Comparison of ENCODE assay signal across 27 mouse cellular contexts in genomic region chr7:101059188-101059587, GRCm38 (mm10). TPM values are rescaled to one million over a fixed set of nuclear protein-coding genes. Genes with fewer than 3 reads are reported as not detected.
A peak's percentile ranks its signal among the peaks of the same experiment; 100 is the strongest.
DNase-seq lines count a peak whose midpoint lies in the region; ATAC-seq lines count a peak whose summit lies in the region.
"Had no signal": no experiment of that assay in that cellular context is flagged by ENCODE, and none has a peak within 500 bp of the region (broad histone marks: within the 10 kb centered on the region; RNA-seq: fewer than 3 reads in every experiment).

No protein-coding gene starts in this region.

- DNase-seq in forebrain, embryonic 14.5 days (ENCODE audit: low spot score): peak; percentile 11
- no peak for DNase-seq in midbrain, embryonic 10.5 days (ENCODE audit: low spot score)
- DNase-seq in splenic B cell, adult 2 months (ENCODE audit: low read depth, low spot score): peak; percentile 89
- DNase-seq in thymus, postnatal 0 days (ENCODE audit: low spot score): no peak
- DNase-seq: adrenal gland, postnatal 14 days; cerebellum, adult 11-12 months; cerebellum, adult 9-11 months; embryo, embryonic 11 days; forebrain, postnatal 0 days; heart, adult 11 months; heart, postnatal 36 days; kidney, adult 11 months; kidney, postnatal 14 days; layer of hippocampus, adult 9-11 months; lung, postnatal 36 days; right cerebral cortex, adult 18-20 months; thymus, postnatal 36 days had no signal

- no peak for ATAC-seq in forebrain, embryonic 14.5 days
- no peak for ATAC-seq in forebrain, embryonic 16.5 days
- ATAC-seq in midbrain, embryonic 13.5 days: peak; percentile 48; the same call in 1 of the 2 replicates
- peak; percentile 23; the same call in 1 of the 2 replicates for ATAC-seq in granulocyte monocyte progenitor cell, adult 5-6 weeks (replicated peaks; ENCODE audit: poor library complexity, severe bottlenecking)
- ATAC-seq in hindbrain, embryonic 16.5 days: no peak
- ATAC-seq: forebrain, postnatal 0 days; inflammation-experienced regulatory T-cells, adult 6 months had no signal

- no peak overlapping the region for H3K4me2 ChIP-seq in forebrain, embryonic 14.5 days (ENCODE audit: low read length)
- H3K4me2 ChIP-seq in forebrain, embryonic 16.5 days (ENCODE audit: low read length): no peak overlapping the region
- H3K4me2 ChIP-seq in midbrain, embryonic 13.5 days (replicated peaks): no peak overlapping the region
- no peak overlapping the region for H3K4me2 ChIP-seq in hindbrain, embryonic 16.5 days (ENCODE audit: low read length)
- H3K4me2 ChIP-seq: embryonic facial prominence, embryonic 13.5 days; heart, embryonic 11.5 days; hindbrain, embryonic 14.5 days; limb, embryonic 12.5 days had no signal

- WGBS in forebrain, embryonic 14.5 days: 86% methylated on average over 5 of the region's 5 CpGs
- WGBS in forebrain, embryonic 16.5 days: 82% methylated on average over 5 of the region's 5 CpGs
- WGBS in midbrain, embryonic 13.5 days: 55% methylated on average over 5 of the region's 5 CpGs
- WGBS in midbrain, embryonic 10.5 days: 87% methylated on average over 5 of the region's 5 CpGs
- 56% methylated on average over 5 of the region's 5 CpGs for WGBS in hindbrain, embryonic 16.5 days

- H3K27me3 ChIP-seq in forebrain, embryonic 14.5 days (replicated peaks; ENCODE audit: control insufficient read depth, insufficient read depth, low read length): no peaks in the 10 kb centered on the region
- no peaks in the 10 kb centered on the region for H3K27me3 ChIP-seq in forebrain, embryonic 16.5 days (replicated peaks; ENCODE audit: control insufficient read depth, insufficient read depth, low read length)
- peaks cover 3% of the 10 kb centered on the region; the same call in 1 of the 2 replicates for H3K27me3 ChIP-seq in midbrain, embryonic 13.5 days
- H3K27me3 ChIP-seq in midbrain, embryonic 10.5 days (ENCODE audit: low read depth, poor library complexity, severe bottlenecking): peaks cover 8% of the 10 kb centered on the region
- H3K27me3 ChIP-seq in splenic B cell, adult 2 months (ENCODE audit: control insufficient read depth, insufficient read depth, low read length, poor library complexity, severe bottlenecking): no peaks in the 10 kb centered on the region
- H3K27me3 ChIP-seq in hindbrain, embryonic 16.5 days (replicated peaks; ENCODE audit: control insufficient read depth, insufficient read depth, low read length): no peaks in the 10 kb centered on the region
- H3K27me3 ChIP-seq: embryonic facial prominence, embryonic 13.5 days; limb, embryonic 12.5 days had no signal

- no peak overlapping the region for H3K4me3 ChIP-seq in forebrain, embryonic 14.5 days (ENCODE audit: low read depth, low read length)
- no peak overlapping the region for H3K4me3 ChIP-seq in forebrain, embryonic 16.5 days (replicated peaks; ENCODE audit: low read length)
- no peak overlapping the region for H3K4me3 ChIP-seq in midbrain, embryonic 13.5 days (replicated peaks)
- no peak overlapping the region for H3K4me3 ChIP-seq in midbrain, embryonic 10.5 days
- H3K4me3 ChIP-seq in hindbrain, embryonic 16.5 days (ENCODE audit: low read length): no peak overlapping the region
- H3K4me3 ChIP-seq: embryonic facial prominence, embryonic 13.5 days; forebrain, embryonic 10.5 days; limb, embryonic 12.5 days had no signal

- H3K27ac ChIP-seq in forebrain, embryonic 14.5 days (ENCODE audit: low read depth, low read length): no peak overlapping the region
- H3K27ac ChIP-seq in forebrain, embryonic 16.5 days (ENCODE audit: low read length): no peak overlapping the region
- no peak overlapping the region for H3K27ac ChIP-seq in midbrain, embryonic 13.5 days
- H3K27ac ChIP-seq in midbrain, embryonic 10.5 days (replicated peaks): no peak overlapping the region
- no peak overlapping the region for H3K27ac ChIP-seq in hindbrain, embryonic 16.5 days (ENCODE audit: low read depth, low read length)
- H3K27ac ChIP-seq: embryonic facial prominence, embryonic 13.5 days; forebrain, embryonic 10.5 days; hindbrain, embryonic 14.5 days; limb, embryonic 12.5 days had no signal

- H3K36me3 ChIP-seq in forebrain, embryonic 14.5 days (ENCODE audit: control insufficient read depth, insufficient read depth, low read length): no peaks in the 10 kb centered on the region
- H3K36me3 ChIP-seq in forebrain, embryonic 16.5 days (ENCODE audit: control insufficient read depth, insufficient read depth): no peaks in the 10 kb centered on the region
- H3K36me3 ChIP-seq in midbrain, embryonic 13.5 days: no peaks in the 10 kb centered on the region
- no peaks in the 10 kb centered on the region for H3K36me3 ChIP-seq in midbrain, embryonic 10.5 days
- H3K36me3 ChIP-seq in splenic B cell, adult 2 months (ENCODE audit: control insufficient read depth, insufficient read depth, low read length, poor library complexity, severe bottlenecking): no peaks in the 10 kb centered on the region
- H3K36me3 ChIP-seq in hindbrain, embryonic 16.5 days (ENCODE audit: control insufficient read depth, insufficient read depth, low read length): no peaks in the 10 kb centered on the region
- H3K36me3 ChIP-seq: embryonic facial prominence, embryonic 13.5 days; forebrain, embryonic 10.5 days; limb, embryonic 12.5 days had no signal

- H3K4me1 ChIP-seq in forebrain, embryonic 14.5 days (ENCODE audit: control insufficient read depth, insufficient read depth, low read length): no peaks in the 10 kb centered on the region
- peaks cover 5% of the 10 kb centered on the region; the same call in 1 of the 2 replicates for H3K4me1 ChIP-seq in forebrain, embryonic 16.5 days (replicated peaks; ENCODE audit: control insufficient read depth, insufficient read depth, low read length)
- H3K4me1 ChIP-seq in midbrain, embryonic 13.5 days (replicated peaks): peaks cover 16% of the 10 kb centered on the region; the same call in 1 of the 2 replicates
- peaks cover 15% of the 10 kb centered on the region for H3K4me1 ChIP-seq in midbrain, embryonic 10.5 days
- 0 out of 2 replicates have a peak, but pooled peaks cover 2% of the 10 kb centered on the region for H3K4me1 ChIP-seq in hindbrain, embryonic 16.5 days (ENCODE audit: control insufficient read depth, insufficient read depth, low read depth, low read length)

- no peak overlapping the region for H3K9ac ChIP-seq in forebrain, embryonic 14.5 days (ENCODE audit: low read length)
- H3K9ac ChIP-seq in forebrain, embryonic 16.5 days (replicated peaks; ENCODE audit: low read depth, low read length): no peak overlapping the region
- H3K9ac ChIP-seq in midbrain, embryonic 13.5 days (replicated peaks): no peak overlapping the region
- no peak overlapping the region; the same call in 1 of the 2 replicates for H3K9ac ChIP-seq in hindbrain, embryonic 16.5 days (ENCODE audit: low read depth, low read length)
- H3K9ac ChIP-seq: embryonic facial prominence, embryonic 13.5 days; forebrain, postnatal 0 days; hindbrain, embryonic 14.5 days; limb, embryonic 12.5 days had no signal

- H3K9me3 ChIP-seq in forebrain, embryonic 14.5 days (replicated peaks; ENCODE audit: control insufficient read depth, low read length): no peaks in the 10 kb centered on the region
- no peaks in the 10 kb centered on the region for H3K9me3 ChIP-seq in forebrain, embryonic 16.5 days (ENCODE audit: control insufficient read depth, low read length)
- no peaks in the 10 kb centered on the region for H3K9me3 ChIP-seq in midbrain, embryonic 13.5 days
- no peaks in the 10 kb centered on the region for H3K9me3 ChIP-seq in midbrain, embryonic 10.5 days (replicated peaks)
- H3K9me3 ChIP-seq in hindbrain, embryonic 16.5 days (ENCODE audit: control insufficient read depth, low read length): no peaks in the 10 kb centered on the region
- H3K9me3 ChIP-seq: embryonic facial prominence, embryonic 13.5 days; forebrain, embryonic 10.5 days; limb, embryonic 12.5 days had no signal

RNA-seq across cellular contexts. Expression of gene Fchsd2, which starts 33.5 kb away (rescaled TPM):
- 27.9 and 40.2 TPM in 2 replicates for polyA plus RNA-seq in forebrain, embryonic 14.5 days (2014; fragmentation: Nextera tagmentation; extraction: Ambion mirVana)
- polyA plus RNA-seq in forebrain, embryonic 16.5 days (2015; fragmentation: Nextera tagmentation; extraction: Ambion mirVana): 45.5 and 50.4 TPM in 2 replicates
- 37.5 and 38.2 TPM in 2 replicates for polyA plus RNA-seq in midbrain, embryonic 13.5 days (2015; fragmentation: Nextera tagmentation; extraction: Ambion mirVana)
- 19.0 and 21.2 TPM in 2 replicates for polyA plus RNA-seq in midbrain, embryonic 10.5 days (2016; fragmentation: Nextera tagmentation; extraction: Ambion mirVana)
- 43.5 and 60.4 TPM in 2 replicates for total RNA-seq in granulocyte monocyte progenitor cell, adult 5-6 weeks (2014; fragmentation: Nextera tagmentation)
- 33.8 and 45.6 TPM in 2 replicates for total RNA-seq in granulocyte monocyte progenitor cell, adult 5-6 weeks (2017)
- polyA plus RNA-seq in thymus, postnatal 0 days (2015; fragmentation: Nextera tagmentation; extraction: Ambion mirVana): 16.9 and 17.8 TPM in 2 replicates
- 36.5 and 41.1 TPM in 2 replicates for polyA plus RNA-seq in hindbrain, embryonic 16.5 days (2015; fragmentation: Nextera tagmentation; extraction: Ambion mirVana)

RNA-seq across cellular contexts. Expression of gene P2ry2, which starts 46.5 kb away (rescaled TPM):
- 0.08 TPM in 1 of 2 replicates, not detected in the other for polyA plus RNA-seq in forebrain, embryonic 14.5 days (2014; fragmentation: Nextera tagmentation; extraction: Ambion mirVana)
- not detected in 2 replicates for polyA plus RNA-seq in forebrain, embryonic 16.5 days (2015; fragmentation: Nextera tagmentation; extraction: Ambion mirVana)
- polyA plus RNA-seq in midbrain, embryonic 13.5 days (2015; fragmentation: Nextera tagmentation; extraction: Ambion mirVana): 0.11 and 0.14 TPM in 2 replicates
- 0.22 TPM in 2 replicates for polyA plus RNA-seq in midbrain, embryonic 10.5 days (2016; fragmentation: Nextera tagmentation; extraction: Ambion mirVana)
- 8.7 and 15.1 TPM in 2 replicates for total RNA-seq in granulocyte monocyte progenitor cell, adult 5-6 weeks (2014; fragmentation: Nextera tagmentation)
- 6.2 and 7.8 TPM in 2 replicates for total RNA-seq in granulocyte monocyte progenitor cell, adult 5-6 weeks (2017)
- polyA plus RNA-seq in thymus, postnatal 0 days (2015; fragmentation: Nextera tagmentation; extraction: Ambion mirVana): 1.6 TPM in 2 replicates
- polyA plus RNA-seq in hindbrain, embryonic 16.5 days (2015; fragmentation: Nextera tagmentation; extraction: Ambion mirVana): 0.32 and 0.64 TPM in 2 replicates
- polyA plus RNA-seq: inflammation-experienced regulatory T-cells, adult 6 months had no signal

Comparison
In these comparisons a context has a peak if more than half of its experiments do, and no peak if none do; other contexts are left out.
1. ATAC-seq: peak in midbrain, embryonic 13.5 days (single experiment) and granulocyte monocyte progenitor cell, adult 5-6 weeks (single experiment); none in forebrain, embryonic 14.5 days (single experiment), forebrain, embryonic 16.5 days (single experiment) and hindbrain, embryonic 16.5 days (single experiment).
2. DNase-seq: peak in forebrain, embryonic 14.5 days (single experiment) and splenic B cell, adult 2 months (single experiment); none in midbrain, embryonic 10.5 days (single experiment) and thymus, postnatal 0 days (single experiment).